Mouse (Mus musculus): ENCODE measurements at regions not wholly inside any gene's neighbourhood (a gene's known extent, or its start where the extent isn't known, plus 50 kb on each side); places are given as distances from the start of the nearest gene placed in this dataset.

- in situ Hi-C loops (cut with MboI; ENCODE audit: low pct_unique_long_range_greater_than_20kb): loop anchor here (25.0 kb wide), 1 partner anchor 1260 kb away; no protein-coding TSS in a partner anchor
- DNase-seq (ENCODE audit: low read depth, low spot score) (no peak), ATAC-seq (no peak)
- ChIA-PET POLR2A (no interaction called here), CTCF (no interaction called here)
- TF ChIP-seq CTCF (IDR thresholded peaks at IDR 0.05): peak; percentile 69
- H3K27me3 ChIP-seq: peaks cover 28% of the 10 kb centered on the region
Measured at GRCm38 (mm10) chrX:145672776-145673175, 167.8 kb upstream of the Amot start.

- DNase-seq (ENCODE audit: low read depth, low spot score): no peak
- peaks cover 26% of the 10 kb centered on the region for H3K27me3 ChIP-seq
- POLR2A ChIA-PET: no interaction called here
- in situ Hi-C loops (cut with MboI; ENCODE audit: low pct_unique_long_range_greater_than_20kb): loop anchor here (25.0 kb wide), 1 partner anchor 1239 kb away; no protein-coding TSS in a partner anchor
- ATAC-seq: no peak
- no peak for TF ChIP-seq CTCF (IDR thresholded peaks at IDR 0.05)
- CTCF ChIA-PET: interaction anchor here (0.9 kb wide), 1 partner anchor 9 kb away, joined by 4 read pairs; no protein-coding TSS in a partner anchor
Measured at GRCm38 (mm10) chrX:145651647-145652046, 146.7 kb upstream of the Amot start.

- CTCF ChIA-PET: no interaction called here
- no peak for TF ChIP-seq CTCF (IDR thresholded peaks at IDR 0.05)
- ATAC-seq: no peak
- POLR2A ChIA-PET: no interaction called here
- no peak for DNase-seq (ENCODE audit: low read depth, low spot score)
- in situ Hi-C loops (cut with MboI; ENCODE audit: low pct_unique_long_range_greater_than_20kb): no loop called here
- peaks cover 33% of the 10 kb centered on the region for H3K27me3 ChIP-seq
Measured at GRCm38 (mm10) chrX:145619649-145620048, 114.7 kb upstream of the Amot start.

GRCm38 (mm10) chrX:145602085-145602484 lies 97.1 kb upstream of the Amot start:
- H3K27me3 ChIP-seq: peaks cover 8% of the 10 kb centered on the region
- POLR2A ChIA-PET: no interaction called here
- CTCF ChIA-PET: no interaction called here
- TF ChIP-seq CTCF (IDR thresholded peaks at IDR 0.05): no peak
- no peak for DNase-seq (ENCODE audit: low read depth, low spot score)
- in situ Hi-C loops (cut with MboI; ENCODE audit: low pct_unique_long_range_greater_than_20kb): no loop called here
- ATAC-seq: no peak

GRCm38 (mm10) chrX:145590733-145591132 lies 85.8 kb upstream of the Amot start:
- TF ChIP-seq CTCF (IDR thresholded peaks at IDR 0.05): no peak
- no peaks in the 10 kb centered on the region for H3K27me3 ChIP-seq
- DNase-seq (ENCODE audit: low read depth, low spot score) (no peak), ATAC-seq (no peak)
- CTCF ChIA-PET: no interaction called here
- POLR2A ChIA-PET: no interaction called here
- in situ Hi-C loops (cut with MboI; ENCODE audit: low pct_unique_long_range_greater_than_20kb): no loop called here

- peaks cover 20% of the 10 kb centered on the region for H3K27me3 ChIP-seq
- CTCF ChIA-PET: interaction anchor here (1.6 kb wide), 1 partner anchor 32 kb away, joined by 4 read pairs; no protein-coding TSS in a partner anchor
- no peak for ATAC-seq
- no peak for DNase-seq (ENCODE audit: low read depth, low spot score)
- in situ Hi-C loops (cut with MboI; ENCODE audit: low pct_unique_long_range_greater_than_20kb): no loop called here
- POLR2A ChIA-PET: no interaction called here
- TF ChIP-seq CTCF (IDR thresholded peaks at IDR 0.05): no peak
Measured at GRCm38 (mm10) chrX:145567528-145567927, 62.5 kb upstream of the Amot start.

- DNase-seq (ENCODE audit: low read depth, low spot score) (no peak), ATAC-seq (no peak)
- in situ Hi-C loops (cut with MboI; ENCODE audit: low pct_unique_long_range_greater_than_20kb): no loop called here
- POLR2A ChIA-PET: no interaction called here
- peaks cover 16% of the 10 kb centered on the region for H3K27me3 ChIP-seq
- TF ChIP-seq CTCF (IDR thresholded peaks at IDR 0.05): no peak
- CTCF ChIA-PET: no interaction called here
Measured at GRCm38 (mm10) chrX:145567073-145567472, 62.1 kb upstream of the Amot start.

- ATAC-seq: no peak
- H3K27me3 ChIP-seq: peaks cover 6% of the 10 kb centered on the region
- ChIA-PET POLR2A (no interaction called here), CTCF (interaction anchor here (0.5 to 2.1 kb wide), 3 partner anchors 10 to 43 kb away, joined by 3 to 7 read pairs (median 3); no protein-coding TSS in a partner anchor)
- in situ Hi-C loops (cut with MboI; ENCODE audit: low pct_unique_long_range_greater_than_20kb): loop anchor here (5.0 kb wide), 1 partner anchor 47 kb away; no protein-coding TSS in a partner anchor
- no peak for TF ChIP-seq CTCF (IDR thresholded peaks at IDR 0.05)
- no peak for DNase-seq (ENCODE audit: low read depth, low spot score)
Measured at GRCm38 (mm10) chrX:145558881-145559280, 53.9 kb upstream of the Amot start.

All from Patski (cell line).